Mouse (Mus musculus) CH12.LX (cell line): ENCODE results near the gene Paox. TPM values are rescaled to one million over a fixed set of nuclear protein-coding genes. Genes with fewer than 3 reads are reported as not detected.

Experiments used
- DNase-seq: peaks from one replicate; pipeline ENCODE4 v3.0.0-alpha.2; 2013; ENCODE audit errors: extremely low read depth
- H3K27ac ChIP-seq: 2 replicates; pipeline ENCODE4 v1.5.1; 2012; ENCODE audit warnings: low read depth, mild to moderate bottlenecking, control low read depth, moderate library complexity; ENCODE audit not compliant: insufficient read depth
- H3K27me3 ChIP-seq: replicated peaks from 2 replicates; pipeline ENCODE3; 2012; ENCODE audit warnings: inconsistent platforms
- H3K36me3 ChIP-seq, 2 experiments: replicated peaks in 1 of 2; 2 replicates each; pipeline versions ENCODE3 to v1.6.1; 2012; ENCODE audit warnings: inconsistent platforms in 1 of 2, low read length in 1 of 2, mild to moderate bottlenecking in 1 of 2, mixed read lengths in 1 of 2, moderate library complexity in 1 of 2; ENCODE audit not compliant: control insufficient read depth in 1 of 2, insufficient read depth in 1 of 2
- H3K4me1 ChIP-seq, 2 experiments: 2 replicates each; pipeline ENCODE4 v1.6.1; 2012; ENCODE audit warnings: inconsistent platforms in 1 of 2, moderate library complexity in 1 of 2; ENCODE audit not compliant: insufficient read depth in 2 of 2, control insufficient read depth in 1 of 2
- H3K4me2 ChIP-seq: 2 replicates; pipeline ENCODE4 v1.6.1; 2012; ENCODE audit warnings: low read depth, mild to moderate bottlenecking, control low read depth; ENCODE audit not compliant: poor library complexity, insufficient read depth, severe bottlenecking
- H3K4me3 ChIP-seq, 3 experiments: fragments of 150-350 bp in 1 of 3; sonication (generic) in 1 of 3; replicated peaks in 1 of 3; 2 replicates each; pipeline versions ENCODE3 to v1.5.1; 2011 to 2012; ENCODE audit warnings: low read depth in 2 of 3, low read length in 2 of 3, mild to moderate bottlenecking in 2 of 3, moderate library complexity in 2 of 3, control low read depth in 1 of 3, improper control_type of control experiment in 1 of 3, inconsistent platforms in 1 of 3, mixed read lengths in 1 of 3; ENCODE audit not compliant: poor library complexity in 1 of 3
- H3K79me2 ChIP-seq: replicated peaks from 2 replicates; pipeline ENCODE4 v1.6.1; 2012; ENCODE audit warnings: mild to moderate bottlenecking, moderate library complexity; ENCODE audit not compliant: control insufficient read depth, poor library complexity, insufficient read depth, severe bottlenecking; ENCODE audit errors: extremely low read depth
- H3K9ac ChIP-seq: 2 replicates; pipeline ENCODE4 v1.6.1; 2012; ENCODE audit warnings: low read depth, mild to moderate bottlenecking, control low read depth, moderate library complexity; ENCODE audit not compliant: insufficient read depth
- H3K9me3 ChIP-seq: replicated peaks from 2 replicates; pipeline ENCODE3; 2012; ENCODE audit warnings: low read length, inconsistent platforms, mixed read lengths
- CHD1 ChIP-seq: IDR thresholded peaks from 2 replicates; pipeline ENCODE4 v1.6.1; 2012; ENCODE audit warnings: low read depth, low read length, improper control_type of control experiment, inconsistent platforms
- CHD2 ChIP-seq: IDR thresholded peaks from 2 replicates; pipeline ENCODE4 v1.6.1; 2011; ENCODE audit warnings: low read length, improper control_type of control experiment
- CTCF ChIP-seq, 2 experiments: IDR thresholded peaks in 1 of 2; conservative IDR thresholded peaks in 1 of 2; 2 replicates each; pipeline ENCODE4 v1.5.1; 2011 to 2012; ENCODE audit warnings: low read depth in 2 of 2, low read length in 2 of 2, improper control_type of control experiment in 1 of 2, inconsistent platforms in 1 of 2, mild to moderate bottlenecking in 1 of 2, moderate library complexity in 1 of 2
- EP300 ChIP-seq: IDR thresholded peaks from 2 replicates; pipeline ENCODE4 v1.6.1; 2011; ENCODE audit warnings: low read length, improper control_type of control experiment
- GABPA ChIP-seq: IDR thresholded peaks from 2 replicates; pipeline ENCODE4 v1.6.1; 2012; ENCODE audit warnings: low read depth, low read length, improper control_type of control experiment, inconsistent platforms; ENCODE audit not compliant: insufficient replicate concordance
- HCFC1 ChIP-seq: IDR thresholded peaks from 2 replicates; pipeline ENCODE4 v1.6.1; 2012; ENCODE audit warnings: low read depth, mild to moderate bottlenecking, inconsistent platforms, low read length, improper control_type of control experiment
- IRF4 ChIP-seq: IDR thresholded peaks from 2 replicates; pipeline ENCODE4 v1.6.1; 2014; ENCODE audit warnings: low read depth, mild to moderate bottlenecking, inconsistent platforms, low read length, improper control_type of control experiment
- JUN ChIP-seq: IDR thresholded peaks from 2 replicates; pipeline ENCODE4 v1.6.1; 2011; ENCODE audit warnings: low read depth, mild to moderate bottlenecking, low read length, improper control_type of control experiment, moderate library complexity; ENCODE audit not compliant: insufficient read depth
- KAT2A ChIP-seq: IDR thresholded peaks from 2 replicates; pipeline ENCODE4 v1.6.1; 2012; ENCODE audit warnings: low read length, improper control_type of control experiment, inconsistent platforms; ENCODE audit not compliant: insufficient replicate concordance
- MAZ ChIP-seq: IDR thresholded peaks from 2 replicates; pipeline ENCODE4 v1.6.1; 2012; ENCODE audit warnings: low read depth, mild to moderate bottlenecking, inconsistent platforms, low read length, improper control_type of control experiment, moderate library complexity
- MXI1 ChIP-seq: IDR thresholded peaks from 2 replicates; pipeline ENCODE4 v1.6.1; 2011; ENCODE audit warnings: mild to moderate bottlenecking, low read depth, low read length, improper control_type of control experiment
- MYC ChIP-seq: IDR thresholded peaks from 2 replicates; pipeline ENCODE4 v1.6.1; 2011; ENCODE audit warnings: low read depth, mild to moderate bottlenecking, improper control_type of control experiment, low read length
- NRF1 ChIP-seq: IDR thresholded peaks from 2 replicates; pipeline ENCODE4 v1.6.1; 2014; ENCODE audit warnings: low read depth, mild to moderate bottlenecking, inconsistent platforms, low read length, improper control_type of control experiment, moderate library complexity
- PAX5 ChIP-seq: IDR thresholded peaks from 2 replicates; pipeline ENCODE4 v1.6.1; 2012; ENCODE audit warnings: low read length, inconsistent platforms, mixed read lengths
- POLR2AphosphoS2 ChIP-seq: IDR thresholded peaks from 2 replicates; pipeline ENCODE4 v1.6.1; 2011; ENCODE audit warnings: low read depth, low read length, improper control_type of control experiment
- RAD21 ChIP-seq: IDR thresholded peaks from 2 replicates; pipeline ENCODE4 v1.6.1; 2011; ENCODE audit warnings: low read depth, mild to moderate bottlenecking, low read length, improper control_type of control experiment, moderate library complexity
- RCOR1 ChIP-seq: conservative IDR thresholded peaks from 2 replicates; pipeline ENCODE4 v1.6.1; 2012; ENCODE audit warnings: low read depth, mild to moderate bottlenecking, inconsistent platforms, low read length, improper control_type of control experiment
- SMC3 ChIP-seq: IDR thresholded peaks from 2 replicates; pipeline ENCODE4 v1.6.1; 2011; ENCODE audit warnings: low read depth, low read length, improper control_type of control experiment
- TBP ChIP-seq: conservative IDR thresholded peaks from 2 replicates; pipeline ENCODE4 v1.6.1; 2011; ENCODE audit warnings: low read depth, low read length, improper control_type of control experiment
- TCF12 ChIP-seq: IDR thresholded peaks from 2 replicates; pipeline ENCODE4 v1.6.1; 2014; ENCODE audit warnings: low read depth, mild to moderate bottlenecking, inconsistent platforms, low read length, improper control_type of control experiment
- UBTF ChIP-seq: IDR thresholded peaks from 2 replicates; pipeline ENCODE4 v1.6.1; 2012; ENCODE audit warnings: low read depth, mild to moderate bottlenecking, inconsistent platforms, low read length, improper control_type of control experiment, moderate library complexity
- USF1 ChIP-seq: IDR thresholded peaks from 2 replicates; pipeline ENCODE4 v1.6.1; 2014; ENCODE audit warnings: low read depth, mild to moderate bottlenecking, inconsistent platforms, low read length, improper control_type of control experiment
- ZC3H11A ChIP-seq: IDR thresholded peaks from 2 replicates; pipeline ENCODE4 v1.6.1; 2012; ENCODE audit warnings: low read depth, mild to moderate bottlenecking, inconsistent platforms, low read length, improper control_type of control experiment
- ZNF384 ChIP-seq: IDR thresholded peaks from 2 replicates; pipeline ENCODE4 v1.6.1; 2012; ENCODE audit warnings: low read depth, low read length, improper control_type of control experiment, inconsistent platforms
- dilution Hi-C: fragments of 300-500 bp; cut with MboI; formaldehyde crosslinking; loops from 2 replicates; pipeline ENCODE4 v1.14.3; 2020; ENCODE audit warnings: low sequenced_read_pairs; ENCODE audit not compliant: extremely low pct_unique_long_range_greater_than_20kb, extremely low pct_ligation_motif_present
- in situ Hi-C: fragments of 300-500 bp; cut with MboI; formaldehyde crosslinking; loops from 3 replicates; pipeline ENCODE4 v1.14.3; 2019; ENCODE audit warnings: low sequenced_read_pairs, low pct_ligation_motif_present, low pct_unique_long_range_greater_than_20kb, mixed read lengths
- polyA plus RNA-seq: library from polyadenylated mRNA; unstranded; fragments of >175 nt; gene quantifications from 2 replicates; pipeline ENCODE4 v1.2.1, GENCODE M21; 2012; ENCODE audit warnings: low read depth; ENCODE audit not compliant: insufficient read length
- total RNA-seq, 2 experiments: library from RNA; depleted of rRNA; stranded (reverse); fragments of 300-350 nt in 1 of 2; fragments of >200 nt in 1 of 2; gene quantifications; 2 replicates each; pipeline ENCODE4 v1.2.3; 2012 to 2014

Paox gene
- total and polyA plus RNA-seq, 3 experiments: 30.4 to 40.0 (median 34.5) TPM

DNA sequence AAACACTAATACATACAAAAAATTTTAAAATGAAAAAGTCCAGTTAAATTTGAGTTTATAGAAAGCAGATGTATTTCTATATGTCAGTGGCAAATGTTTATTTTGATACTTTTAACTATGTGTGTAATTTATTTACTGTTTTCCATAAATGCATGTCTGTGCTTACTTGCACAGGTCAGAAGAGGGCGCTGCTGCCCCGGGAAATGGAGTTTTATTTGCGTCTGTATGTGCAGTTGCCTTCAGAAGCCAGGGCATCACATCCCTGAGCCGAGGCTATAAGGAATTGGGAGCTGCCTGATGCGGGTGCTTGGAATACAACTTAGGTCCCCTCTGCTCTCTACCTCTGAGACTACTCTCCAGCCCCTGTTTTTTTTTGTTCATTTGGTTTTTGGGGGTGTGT, 36.9 kb upstream of the Paox start:
- Histone ChIP-seq H3K36me3 (no peaks in the 10 kb centered on the region), H3K4me3 (no peak overlapping the region), H3K27me3 (peaks cover 46% of the 10 kb centered on the region), H3K9me3 (no peaks in the 10 kb centered on the region), H3K4me1 (peaks cover 17 to 22% of the 10 kb centered on the region in 2 experiments), H3K79me2 (no peaks in the 10 kb centered on the region), H3K27ac (no peak overlapping the region), H3K9ac (no peak overlapping the region), H3K4me2 (peak overlapping the region; percentile 69)
- in situ Hi-C loops: loop anchor here (25.0 kb wide), 1 partner anchor 759 kb away; the partner anchor contains the start of genes Odf3, Scgb1c1 and Urah
- dilution Hi-C loops: no loop called here
- DNase-seq: peak; percentile 81
- TF ChIP-seq CHD1: no peak
- no peak for TF ChIP-seq UBTF
- TF ChIP-seq IRF4: no peak
- no peak for TF ChIP-seq ZNF384
- TF ChIP-seq POLR2AphosphoS2: no peak
- TF ChIP-seq RAD21: peak; percentile 93
- TF ChIP-seq ZC3H11A: peak; percentile 74
- no peak for TF ChIP-seq USF1
- no peak for TF ChIP-seq RCOR1
- peak; percentile 82 for TF ChIP-seq SMC3
- TF ChIP-seq CTCF (conservative IDR thresholded peaks at IDR 0.05 in 1 of 2, IDR thresholded peaks at IDR 0.05 in 1 of 2; ENCODE audit: low read depth in 2 of 2, low read length in 2 of 2): peak; percentile 64 to 91
- no peak for TF ChIP-seq CHD2
- TF ChIP-seq PAX5: no peak
- TF ChIP-seq JUN: no peak
- TF ChIP-seq TCF12: no peak
- no peak for TF ChIP-seq HCFC1
- no peak for TF ChIP-seq MAZ
- no peak for TF ChIP-seq NRF1
- TF ChIP-seq KAT2A: no peak
- TF ChIP-seq EP300: no peak
- TF ChIP-seq MYC: no peak

- DNase-seq: peak; percentile 89
- Histone ChIP-seq H3K9me3 (no peaks in the 10 kb centered on the region), H3K4me3 (no peak overlapping the region), H3K4me2 (peak overlapping the region; percentile 68), H3K27me3 (peaks cover 49% of the 10 kb centered on the region), H3K9ac (peak overlapping the region; percentile 20; the same call in 1 of the 2 replicates)
- dilution Hi-C loops: no loop called here
- TF ChIP-seq UBTF (no peak), MYC (no peak), GABPA (no peak), CHD1 (no peak), MXI1 (peak; percentile 97), TBP (no peak)
- TF ChIP-seq, all 38 proteins: peak for 1
- Histone ChIP-seq H3K4me1 (peaks cover 17 to 22% of the 10 kb centered on the region in 2 experiments), H3K27ac (no peak overlapping the region), H3K79me2 (no peaks in the 10 kb centered on the region), H3K36me3 (no peaks in the 10 kb centered on the region)
- in situ Hi-C loops: loop anchor here (25.0 kb wide), 1 partner anchor 757 kb away; the partner anchor contains the start of genes Odf3, Scgb1c1 and Urah
These were observed 35.0 kb upstream of the Paox start for GRCm38 (mm10) chr7:140080503-140081156.
